Mouse (Mus musculus) cerebellum, adult 2 months (tissue): ENCODE measurements at regions not wholly inside any gene's neighbourhood (a gene's known extent, or its start where the extent isn't known, plus 50 kb on each side); places are given as distances from the start of the nearest gene placed in this dataset.
"Not testable (repeated sequence)": the region's sequence is repeated elsewhere in the genome, so short reads cannot be mapped to it uniquely, and the experiment has no call there.

Experiments
- DNase-seq, 2 experiments: peaks; one replicate each; pipeline ENCODE4 v3.0.0; 2021
- H3K27ac ChIP-seq: fragments of 200-500 bp; 2 replicates; pipeline ENCODE4 v1.5.1; 2012; ENCODE audit warnings: low read length, control low read depth, inconsistent platforms; ENCODE audit not compliant: insufficient read depth
- H3K27me3 ChIP-seq: fragments of 200-500 bp; 2 replicates; pipeline ENCODE4 v1.6.1; 2012; ENCODE audit warnings: inconsistent platforms, mild to moderate bottlenecking, low read length, moderate library complexity; ENCODE audit not compliant: control insufficient read depth, insufficient read depth
- H3K4me1 ChIP-seq: fragments of 200-500 bp; 2 replicates; pipeline ENCODE4 v1.6.1; 2011; ENCODE audit warnings: low read length; ENCODE audit not compliant: control insufficient read depth, insufficient read depth
- H3K4me3 ChIP-seq: fragments of 200-500 bp; replicated peaks from 2 replicates; pipeline ENCODE3; 2011; ENCODE audit warnings: mild to moderate bottlenecking, low read depth, low read length, control low read depth; ENCODE audit not compliant: insufficient read depth
- CTCF ChIP-seq: fragments of 200-500 bp; IDR thresholded peaks from 2 replicates; pipeline ENCODE4 v1.5.1; 2011; ENCODE audit warnings: low read depth, mild to moderate bottlenecking, control low read depth, low read length, moderate library complexity, borderline replicate concordance; ENCODE audit not compliant: insufficient read depth
- POLR2A ChIP-seq: fragments of 200-500 bp; IDR thresholded peaks from 2 replicates; pipeline ENCODE4 v1.6.1; 2011; ENCODE audit warnings: low read length, control low read depth, borderline replicate concordance; ENCODE audit not compliant: insufficient read depth
- WGBS: fragments of 180-500 bp; shearing (Covaris S2); methylation state at CpG from one replicate; pipeline ENCODE4 v1.1.7; 2018; 5-methylcytosine and 5-hydroxymethylcytosine counted together

DNA sequence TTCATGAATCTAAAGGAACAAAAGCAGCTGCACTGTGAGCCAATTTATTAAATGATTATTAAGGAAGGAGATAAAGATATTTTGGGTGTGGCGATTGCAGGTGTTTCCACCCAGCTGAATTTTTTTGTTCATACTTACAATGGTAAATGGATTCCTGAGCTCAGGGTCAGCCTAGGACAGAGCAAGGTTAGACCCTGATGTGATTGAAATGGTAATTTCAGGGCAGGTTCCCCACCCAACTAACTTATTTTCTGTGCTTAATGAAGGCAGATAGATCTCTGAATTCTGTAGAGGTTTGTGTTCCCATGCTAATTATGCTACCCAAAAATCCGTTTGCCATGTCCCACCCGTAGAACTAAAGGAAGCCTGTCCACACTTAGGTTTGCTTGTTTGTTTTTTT, 258.8 kb upstream of the St6gal2 start:
- Histone ChIP-seq H3K4me1 (no peaks in the 10 kb centered on the region), H3K27me3 (no peaks in the 10 kb centered on the region), H3K4me3 (no peak overlapping the region), H3K27ac (no peak overlapping the region)
- WGBS: 84% methylated on average over 3 of the region's 3 CpGs
- TF ChIP-seq CTCF: no peak
- no peak for TF ChIP-seq POLR2A
- no peak for DNase-seq

- H3K27me3 ChIP-seq: no peaks in the 10 kb centered on the region
- no peak overlapping the region for H3K27ac ChIP-seq
- WGBS: 69% methylated on average over 3 of the region's 3 CpGs
Measured at GRCm38 (mm10) chr17:55186826-55187225, 258.4 kb upstream of the St6gal2 start.

GRCm38 (mm10) chr17:55206585-55206984, 238.6 kb upstream of the St6gal2 start:
- Histone ChIP-seq H3K27me3 (no peaks in the 10 kb centered on the region), H3K4me1 (no peaks in the 10 kb centered on the region), H3K27ac (no peak overlapping the region), H3K4me3 (no peak overlapping the region)
- no peak for TF ChIP-seq CTCF
- no peak for TF ChIP-seq POLR2A
- no peak for DNase-seq
- 80% methylated on average over 1 of the region's 1 CpGs for WGBS

More at GRCm38 (mm10) chr17:55186826-55187225, 258.4 kb upstream of the St6gal2 start:
- H3K4me3 ChIP-seq: no peak overlapping the region
- DNase-seq: no peak
- no peaks in the 10 kb centered on the region for H3K4me1 ChIP-seq
- TF ChIP-seq POLR2A (no peak), CTCF (no peak)

GRCm38 (mm10) chr17:55218176-55219099, 226.7 kb upstream of the St6gal2 start:
- not testable (repeated sequence) for H3K4me1 ChIP-seq, DNase-seq, H3K4me3 ChIP-seq, H3K27ac ChIP-seq, H3K27me3 ChIP-seq
- 77% methylated on average over 8 of the region's 8 CpGs for WGBS

GRCm38 (mm10) chr17:55224058-55224457, 221.1 kb upstream of the St6gal2 start:
- Histone ChIP-seq H3K27ac (no peak overlapping the region), H3K4me3 (no peak overlapping the region), H3K27me3 (no peaks in the 10 kb centered on the region), H3K4me1 (no peaks in the 10 kb centered on the region)
- TF ChIP-seq POLR2A (no peak), CTCF (no peak)
- 25% methylated on average over 3 of the region's 3 CpGs for WGBS
- DNase-seq: no peak

DNA sequence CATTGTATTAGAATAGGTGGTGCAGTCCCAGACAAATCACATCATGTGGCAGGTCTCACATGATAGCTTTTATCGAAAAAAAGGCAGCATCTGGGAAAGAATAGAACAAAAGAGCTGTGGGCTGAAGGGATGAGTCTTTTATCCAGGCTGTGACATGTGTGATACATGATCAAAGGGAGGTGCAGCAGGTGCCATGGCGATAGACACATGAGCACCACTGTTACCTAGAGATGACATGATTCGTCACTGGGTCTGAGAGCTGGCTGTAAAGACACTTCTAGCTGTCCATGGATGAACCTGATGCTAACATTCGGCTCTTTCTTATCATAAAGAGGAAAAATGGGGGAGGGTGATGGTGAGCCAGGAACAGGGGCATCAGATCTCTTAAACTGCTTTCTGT, 210.9 kb upstream of the St6gal2 start:
- no peak overlapping the region for H3K27ac ChIP-seq
- no peak overlapping the region for H3K4me3 ChIP-seq
- no peaks in the 10 kb centered on the region for H3K4me1 ChIP-seq
- no peak for DNase-seq
- no peaks in the 10 kb centered on the region for H3K27me3 ChIP-seq
- TF ChIP-seq CTCF: no peak
- no peak for TF ChIP-seq POLR2A
- whole genome bisulfite sequencing: 58% methylated on average over 4 of the region's 4 CpGs

GRCm38 (mm10) chr17:55262638-55263037, 182.5 kb upstream of the St6gal2 start:
- no peak overlapping the region for H3K27ac ChIP-seq
- 87% methylated on average over 2 of the region's 2 CpGs for WGBS
- TF ChIP-seq POLR2A: no peak
- no peak for TF ChIP-seq CTCF
- no peaks in the 10 kb centered on the region for H3K27me3 ChIP-seq
- DNase-seq: no peak
- H3K4me1 ChIP-seq: no peaks in the 10 kb centered on the region
- no peak overlapping the region for H3K4me3 ChIP-seq

DNA sequence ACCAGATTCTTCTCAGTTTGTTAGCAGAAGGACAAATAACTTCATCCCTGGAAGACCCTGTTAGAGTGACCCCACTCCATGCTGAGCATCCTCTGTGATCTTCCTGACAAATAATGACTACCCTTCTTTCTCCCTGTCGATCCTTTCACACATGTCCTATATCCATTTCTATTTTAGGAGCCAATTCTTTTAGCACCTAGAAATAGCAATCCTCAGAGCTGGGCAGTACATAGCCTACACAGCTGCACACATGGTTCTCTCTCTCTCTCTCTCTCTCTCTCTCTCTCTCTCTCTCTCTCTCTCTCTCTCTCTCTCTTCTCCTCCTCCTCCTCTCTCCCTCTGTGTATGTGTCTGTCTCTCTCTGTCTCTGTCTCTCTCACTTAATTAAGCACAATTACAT, 168.6 kb upstream of the St6gal2 start:
- TF ChIP-seq POLR2A (no peak), CTCF (no peak)
- 70% methylated on average over 1 of the region's 1 CpGs for WGBS

GRCm38 (mm10) chr17:55281276-55281675, 163.9 kb upstream of the St6gal2 start:
- no peak for DNase-seq
- H3K4me1 ChIP-seq: no peaks in the 10 kb centered on the region
- no peak for TF ChIP-seq CTCF
- no peak for TF ChIP-seq POLR2A
- H3K4me3 ChIP-seq: no peak overlapping the region
- H3K27ac ChIP-seq: no peak overlapping the region
- H3K27me3 ChIP-seq: no peaks in the 10 kb centered on the region

More for the DNA sequence above, 168.6 kb upstream of the St6gal2 start:
- no peak for DNase-seq
- Histone ChIP-seq H3K27me3 (no peaks in the 10 kb centered on the region), H3K4me1 (no peaks in the 10 kb centered on the region), H3K27ac (no peak overlapping the region), H3K4me3 (no peak overlapping the region)
